Mouse (Mus musculus) stomach, postnatal 0 days (tissue): ENCODE measurements at regions not wholly inside any gene's neighbourhood (a gene's known extent, or its start where the extent isn't known, plus 50 kb on each side); places are given as distances from the start of the nearest gene placed in this dataset.

Experiments
- ATAC-seq: fragments of 200-750 bp; cut with Nextera tagmentation; 2 replicates; pipeline ENCODE4 v1.8.0; 2017; ENCODE audit not compliant: low FRiP score, low TSS enrichment
- DNase-seq: peaks from one replicate; pipeline ENCODE4 v3.0.0-alpha.2; 2016; ENCODE audit warnings: low spot score
- H3K27ac ChIP-seq: fragments of 300-500 bp; sonication (generic); replicated peaks from 2 replicates; pipeline ENCODE4 v1.5.1; 2014; ENCODE audit warnings: mild to moderate bottlenecking, control low read depth
- H3K27me3 ChIP-seq: fragments of 300-500 bp; sonication (generic); 2 replicates; pipeline ENCODE4 v1.6.1; 2014; ENCODE audit warnings: low read length; ENCODE audit not compliant: control insufficient read depth, insufficient read depth
- H3K36me3 ChIP-seq: fragments of 300-500 bp; sonication (generic); 2 replicates; pipeline ENCODE4 v1.6.1; 2014; ENCODE audit warnings: low read length, mixed read lengths; ENCODE audit not compliant: control insufficient read depth, insufficient read depth
- H3K4me1 ChIP-seq: fragments of 300-500 bp; sonication (generic); replicated peaks from 2 replicates; pipeline ENCODE4 v1.6.1; 2014; ENCODE audit warnings: antibody characterized with exemption; ENCODE audit not compliant: control insufficient read depth, insufficient read depth
- H3K4me2 ChIP-seq: fragments of 300-500 bp; sonication (generic); replicated peaks from 2 replicates; pipeline ENCODE4 v1.6.1; 2014; ENCODE audit warnings: low read depth, mild to moderate bottlenecking, control low read depth, moderate library complexity
- H3K4me3 ChIP-seq: fragments of 300-500 bp; sonication (generic); 2 replicates; pipeline ENCODE4 v1.5.1; 2014; ENCODE audit warnings: low read depth, low read length, control low read depth
- H3K9ac ChIP-seq: fragments of 300-500 bp; sonication (generic); 2 replicates; pipeline ENCODE4 v1.6.1; 2014; ENCODE audit warnings: mild to moderate bottlenecking, low read length, control low read depth, mixed read lengths
- H3K9me3 ChIP-seq: fragments of 300-500 bp; sonication (generic); 2 replicates; pipeline ENCODE4 v1.6.1; 2016; ENCODE audit warnings: low read length; ENCODE audit not compliant: control insufficient read depth
- CTCF ChIP-seq: IDR thresholded peaks from 2 replicates; pipeline ENCODE4 v1.5.1; 2016; ENCODE audit warnings: antibody characterized with exemption, low read depth, mild to moderate bottlenecking, moderate library complexity
- EP300 ChIP-seq: optimal IDR thresholded peaks from 2 replicates; pipeline ENCODE3; 2016; ENCODE audit warnings: antibody characterized with exemption
- WGBS: fragments of 180-500 bp; shearing (Covaris S2); extraction: QIAGEN DNeasy Blood & Tissue Kit; methylation state at CpG from one replicate; pipeline ENCODE4 v1.1.7; 2014; 5-methylcytosine and 5-hydroxymethylcytosine counted together

DNA sequence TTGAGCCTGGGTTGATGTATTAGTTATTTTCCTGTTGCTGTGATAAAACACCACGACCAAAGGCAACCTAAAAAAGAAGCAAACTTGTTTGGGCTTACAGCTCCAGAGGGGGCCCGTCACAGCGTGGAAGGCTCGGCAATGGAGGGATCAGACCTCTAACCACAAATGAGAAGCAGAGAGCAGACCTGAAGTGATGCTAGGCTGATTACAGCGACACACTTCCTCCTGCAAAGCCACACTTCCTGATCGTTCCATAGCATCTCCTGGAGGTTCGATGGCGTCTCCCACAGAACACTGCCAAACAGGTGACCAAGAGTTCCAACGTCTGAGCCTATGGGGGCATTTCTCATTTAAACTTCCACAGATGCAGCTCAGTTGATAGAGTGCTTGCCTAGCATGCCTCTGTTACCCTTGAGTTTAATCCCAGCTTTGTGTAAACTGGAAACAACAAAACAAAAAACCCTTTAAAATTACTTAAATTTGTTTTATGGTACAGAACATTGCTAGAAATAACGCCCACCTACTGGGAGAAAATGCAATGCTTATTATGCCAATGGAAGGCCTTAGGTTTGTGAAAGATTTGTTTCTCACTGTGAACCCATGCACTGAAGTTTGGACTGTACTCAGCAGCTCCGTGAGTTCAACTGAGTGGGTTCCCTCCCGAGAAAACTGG lies 87.2 kb upstream of the Xpo1 start:
- Histone ChIP-seq H3K4me3 (no peak overlapping the region), H3K9me3 (no peaks in the 10 kb centered on the region), H3K4me1 (no peaks in the 10 kb centered on the region), H3K36me3 (no peaks in the 10 kb centered on the region), H3K4me2 (no peak overlapping the region), H3K27ac (no peak overlapping the region), H3K27me3 (no peaks in the 10 kb centered on the region), H3K9ac (no peak overlapping the region)
- DNase-seq (no peak), ATAC-seq (no peak)
- 84% methylated on average over 12 of the region's 12 CpGs for WGBS
- TF ChIP-seq CTCF (no peak), EP300 (no peak)

DNA sequence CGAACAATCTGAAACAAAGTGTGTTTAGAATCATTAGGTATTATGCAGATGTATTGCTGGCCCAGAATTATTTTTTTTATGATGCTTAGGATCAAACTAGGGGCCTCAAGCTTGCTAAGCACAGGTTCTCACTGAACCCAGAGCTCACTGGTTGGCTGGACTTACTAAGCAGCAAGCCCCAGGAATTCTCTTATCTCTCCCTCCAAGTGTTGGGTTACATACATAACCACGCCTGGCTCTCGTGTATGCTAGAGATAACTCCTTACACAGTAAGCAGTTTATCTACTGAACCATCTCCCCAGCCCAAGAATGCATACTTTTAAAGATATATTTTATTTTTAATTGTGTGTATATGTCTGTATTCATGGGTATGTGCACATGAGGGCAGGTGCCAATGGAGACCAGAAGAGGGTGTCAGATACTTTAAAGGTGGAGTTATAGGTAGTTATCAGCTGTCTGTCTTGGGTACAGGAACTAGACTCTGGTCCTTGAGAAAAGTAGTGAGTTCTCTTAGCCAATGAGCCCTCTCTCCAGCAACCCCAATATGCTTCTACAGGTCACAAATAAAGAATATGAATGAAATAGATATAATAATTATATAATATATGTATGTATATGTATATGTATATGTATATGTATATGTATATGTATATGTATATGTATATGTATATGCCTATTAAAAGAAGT lies 86.0 kb upstream of the Xpo1 start:
- H3K36me3 ChIP-seq, result no peaks in the 10 kb centered on the region
- H3K9ac ChIP-seq, result no peak overlapping the region
- H3K27me3 ChIP-seq, result no peaks in the 10 kb centered on the region
- TF ChIP-seq EP300 (no peak), CTCF (no peak)
- DNase-seq (no peak), ATAC-seq (no peak)
- no peak overlapping the region for H3K4me3 ChIP-seq
- H3K9me3 ChIP-seq, result no peaks in the 10 kb centered on the region
- no peak overlapping the region for H3K4me2 ChIP-seq
- H3K4me1 ChIP-seq, result no peaks in the 10 kb centered on the region
- 41% methylated on average over 3 of the region's 3 CpGs for WGBS
- no peak overlapping the region for H3K27ac ChIP-seq

DNA sequence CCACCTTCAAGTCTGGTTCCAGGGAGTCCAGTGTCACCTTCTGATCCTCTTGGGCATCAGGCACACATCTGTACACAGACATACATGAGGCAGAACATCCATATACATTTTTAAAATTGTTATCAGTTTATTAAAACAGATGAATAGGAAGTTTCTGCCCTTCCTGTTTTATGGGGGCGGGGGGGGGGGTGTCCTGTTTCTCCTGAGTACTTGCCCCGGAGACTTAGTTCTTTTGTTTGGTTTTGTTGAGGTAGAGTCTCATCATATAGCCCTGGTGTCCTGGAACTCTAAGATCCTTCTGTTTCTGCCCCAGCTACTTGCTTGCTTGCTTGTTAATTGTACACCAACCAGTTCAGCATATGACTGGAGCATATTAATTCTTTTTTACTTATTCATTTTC lies 85.0 kb upstream of the Xpo1 start:
- no peaks in the 10 kb centered on the region for H3K4me1 ChIP-seq
- no peak overlapping the region for H3K27ac ChIP-seq
- no peak overlapping the region for H3K9ac ChIP-seq
- DNase-seq (no peak), ATAC-seq (no peak)
- 58% methylated on average over 2 of the region's 2 CpGs for WGBS
- H3K4me3 ChIP-seq, result no peak overlapping the region
- H3K4me2 ChIP-seq, result no peak overlapping the region
- no peaks in the 10 kb centered on the region for H3K36me3 ChIP-seq
- H3K27me3 ChIP-seq, result no peaks in the 10 kb centered on the region
- TF ChIP-seq EP300 (no peak), CTCF (no peak)
- H3K9me3 ChIP-seq, result no peaks in the 10 kb centered on the region

DNA sequence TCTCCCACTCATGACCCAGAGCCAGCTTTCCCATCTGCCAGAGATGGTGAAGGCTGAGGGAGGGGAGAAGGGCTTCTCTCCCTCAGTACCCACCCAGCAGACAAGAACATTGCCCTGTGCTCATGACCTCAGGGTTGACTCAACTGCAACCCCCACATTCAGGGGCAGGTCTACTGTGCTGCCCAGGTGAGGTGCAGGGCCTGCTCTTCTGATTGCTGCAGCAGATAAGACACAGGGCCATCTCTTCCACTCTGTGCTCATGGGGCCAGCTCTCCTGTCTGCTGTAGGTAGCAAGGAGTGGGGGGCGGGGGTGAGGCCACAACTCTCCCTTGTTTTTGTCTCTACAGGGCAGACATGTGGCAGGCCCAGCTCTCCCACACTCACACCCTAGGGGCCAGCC lies 84.1 kb upstream of the Xpo1 start:
- 95% methylated on average over 1 of the region's 1 CpGs for WGBS
- no peak overlapping the region for H3K9ac ChIP-seq

DNA sequence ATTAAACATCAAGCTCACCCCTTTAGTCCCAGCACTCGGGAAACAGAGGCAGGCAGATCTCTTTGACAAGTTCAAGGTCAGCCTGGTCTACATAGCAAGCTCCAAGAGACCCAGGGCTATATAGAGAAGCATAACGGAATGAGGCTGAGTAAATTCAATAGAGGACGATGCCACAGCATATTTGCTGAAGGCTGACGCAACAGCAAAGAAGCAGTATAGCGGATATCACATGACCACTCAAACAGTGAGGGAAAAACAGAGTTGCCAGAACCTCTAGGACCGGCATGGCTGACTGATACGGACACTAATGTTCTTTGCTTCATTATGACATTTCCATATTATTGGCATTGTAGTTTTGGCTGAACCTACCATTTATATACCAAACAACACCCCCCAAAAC lies 74.2 kb upstream of the Xpo1 start:
- no peak for ATAC-seq
- 83% methylated on average over 7 of the region's 7 CpGs for WGBS

More for the DNA sequence above, 84.1 kb upstream of the Xpo1 start:
- DNase-seq (no peak), ATAC-seq (no peak)
- Histone ChIP-seq H3K36me3 (no peaks in the 10 kb centered on the region), H3K27me3 (no peaks in the 10 kb centered on the region), H3K4me3 (no peak overlapping the region), H3K4me1 (no peaks in the 10 kb centered on the region), H3K9me3 (no peaks in the 10 kb centered on the region), H3K4me2 (no peak overlapping the region), H3K27ac (no peak overlapping the region)
- TF ChIP-seq EP300 (no peak), CTCF (no peak)

DNA sequence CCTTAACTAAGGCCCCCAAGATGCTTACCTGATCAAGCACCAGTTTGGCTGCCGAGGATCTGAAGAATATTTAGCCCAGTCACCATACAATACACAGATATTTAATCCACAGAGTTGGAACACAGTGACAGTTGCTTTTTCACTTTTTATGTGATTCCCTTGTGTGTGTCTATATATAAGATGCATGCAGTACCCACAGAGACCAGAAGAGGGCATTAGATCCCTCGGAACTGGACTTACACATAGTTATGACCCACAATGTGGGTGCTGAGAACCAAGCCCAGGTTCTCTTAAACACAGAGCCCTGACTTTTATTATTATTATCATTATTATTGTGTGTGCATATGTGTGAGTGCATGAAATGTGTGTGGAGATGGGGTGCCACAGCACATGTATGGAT lies 70.6 kb upstream of the Xpo1 start:
- Histone ChIP-seq H3K4me1 (no peaks in the 10 kb centered on the region), H3K9ac (no peak overlapping the region), H3K4me3 (no peak overlapping the region), H3K9me3 (no peaks in the 10 kb centered on the region), H3K27me3 (no peaks in the 10 kb centered on the region), H3K27ac (no peak overlapping the region), H3K36me3 (no peaks in the 10 kb centered on the region), H3K4me2 (no peak overlapping the region)
- ATAC-seq (no peak), DNase-seq (no peak)
- WGBS, result 85% methylated on average over 2 of the region's 2 CpGs
- TF ChIP-seq EP300 (no peak), CTCF (peak; percentile 33)

More for the DNA sequence above, 74.2 kb upstream of the Xpo1 start:
- Histone ChIP-seq H3K27me3 (no peaks in the 10 kb centered on the region), H3K4me1 (no peaks in the 10 kb centered on the region), H3K4me3 (no peak overlapping the region), H3K36me3 (no peaks in the 10 kb centered on the region), H3K9ac (no peak overlapping the region), H3K9me3 (no peaks in the 10 kb centered on the region), H3K4me2 (no peak overlapping the region), H3K27ac (no peak overlapping the region)
- no peak for TF ChIP-seq EP300
- no peak for TF ChIP-seq CTCF
- no peak for DNase-seq
